Mouse (Mus musculus): ENCODE data around the gene Rnd2.
"Not testable (repeated sequence)": the region's sequence is repeated elsewhere in the genome, so short reads cannot be mapped to it uniquely, and the experiment has no call there.

Gene Rnd2

DNA sequence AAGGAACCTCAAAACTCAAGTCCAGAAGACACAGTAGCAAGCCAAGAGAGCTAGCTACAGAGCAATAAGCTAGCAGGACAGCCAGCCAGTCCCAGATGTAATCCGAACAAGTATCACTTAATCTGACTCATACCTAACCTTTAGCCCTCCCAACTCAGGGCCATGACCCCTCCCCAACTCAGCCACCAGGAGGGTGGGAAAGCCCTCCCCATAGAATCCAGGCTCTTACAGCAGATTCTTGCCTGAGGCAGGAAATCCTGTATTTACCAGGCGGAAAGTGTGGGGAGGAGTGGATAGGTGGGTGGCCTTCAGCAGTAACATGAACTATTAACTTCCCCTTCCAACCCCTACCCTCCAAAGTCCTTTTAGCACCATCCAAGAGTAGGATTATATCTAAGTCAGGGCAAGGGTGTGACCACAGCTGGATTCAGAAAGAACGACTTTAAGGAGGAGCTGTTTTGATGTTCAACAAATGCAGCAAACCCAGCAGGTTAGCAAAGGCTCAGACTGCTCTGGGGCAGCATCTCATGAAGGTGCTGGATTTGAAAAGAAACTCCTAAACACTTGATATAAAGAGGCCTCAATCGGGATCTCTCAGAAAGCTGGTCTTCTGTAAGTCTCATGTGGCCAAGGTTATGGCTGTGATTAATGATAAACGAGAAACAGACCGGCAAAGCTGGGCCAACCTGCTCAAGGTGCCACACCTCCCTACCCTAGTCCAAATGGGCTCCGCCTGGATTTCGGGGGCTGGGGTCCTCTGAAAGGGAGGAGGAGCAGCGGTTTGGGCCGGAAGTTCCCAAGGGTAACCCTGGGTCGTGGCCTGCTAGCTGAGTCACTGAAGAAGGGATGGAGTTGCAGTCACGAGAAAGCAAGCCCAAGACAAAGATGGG lies at the start of gene Rnd2:
Gene Rnd2 (plus strand): TSS at position 789 of the 890 bp plus-strand sequence.
- DNase-seq: peak; percentile 47

DNA sequence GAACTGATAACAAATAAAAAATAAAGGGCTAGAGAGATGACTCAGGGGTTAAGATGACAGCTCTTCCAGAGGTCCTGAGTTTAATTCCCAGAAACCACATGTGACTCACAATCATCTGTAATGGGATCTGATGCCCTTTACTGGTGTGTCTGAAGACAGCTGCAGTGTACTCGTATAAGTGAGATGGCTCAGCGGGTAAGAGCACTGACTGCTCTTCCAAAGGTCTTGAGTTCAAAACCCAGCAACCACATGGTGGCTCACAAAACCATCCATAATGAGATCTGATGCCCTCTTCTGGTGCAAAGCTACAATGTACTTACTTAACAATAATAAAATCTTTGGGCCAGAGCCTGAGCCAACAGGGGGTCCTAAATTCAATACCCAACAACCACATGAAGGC lies 49.5 kb upstream of the Rnd2 start:
- no peak for DNase-seq

DNA sequence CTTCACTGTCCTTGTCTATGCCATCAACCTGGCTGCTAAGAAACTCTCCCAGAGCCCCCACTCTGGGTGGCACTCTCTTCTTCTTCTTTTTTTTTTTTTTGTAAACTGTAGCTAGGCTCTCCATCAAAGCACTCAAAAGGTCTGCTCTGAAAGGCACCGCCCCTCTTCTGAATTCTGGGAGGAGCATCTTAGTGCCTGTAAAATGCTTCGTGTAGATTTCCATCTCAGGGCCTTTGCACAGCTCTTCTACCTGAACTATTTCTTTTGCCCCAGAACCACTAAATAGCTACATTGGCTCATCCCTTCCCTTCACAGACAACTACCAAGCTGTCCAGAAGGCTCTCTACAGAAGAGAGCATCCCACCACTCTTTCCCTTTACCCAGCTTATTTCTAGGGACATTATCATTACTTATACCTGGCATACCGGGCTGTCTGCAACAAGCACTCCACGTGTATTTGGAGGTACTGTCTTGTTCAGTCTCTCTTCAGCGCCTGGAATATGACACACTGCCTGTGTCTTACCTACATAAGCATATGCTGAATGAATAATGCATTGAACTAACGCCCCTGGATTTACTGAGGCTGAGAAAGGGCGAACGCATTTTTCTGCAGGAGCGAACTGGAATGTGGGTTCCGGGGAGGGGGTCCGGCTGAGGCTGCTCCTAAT lies 48.2 kb upstream of the Rnd2 start:
- no peak for DNase-seq

DNA sequence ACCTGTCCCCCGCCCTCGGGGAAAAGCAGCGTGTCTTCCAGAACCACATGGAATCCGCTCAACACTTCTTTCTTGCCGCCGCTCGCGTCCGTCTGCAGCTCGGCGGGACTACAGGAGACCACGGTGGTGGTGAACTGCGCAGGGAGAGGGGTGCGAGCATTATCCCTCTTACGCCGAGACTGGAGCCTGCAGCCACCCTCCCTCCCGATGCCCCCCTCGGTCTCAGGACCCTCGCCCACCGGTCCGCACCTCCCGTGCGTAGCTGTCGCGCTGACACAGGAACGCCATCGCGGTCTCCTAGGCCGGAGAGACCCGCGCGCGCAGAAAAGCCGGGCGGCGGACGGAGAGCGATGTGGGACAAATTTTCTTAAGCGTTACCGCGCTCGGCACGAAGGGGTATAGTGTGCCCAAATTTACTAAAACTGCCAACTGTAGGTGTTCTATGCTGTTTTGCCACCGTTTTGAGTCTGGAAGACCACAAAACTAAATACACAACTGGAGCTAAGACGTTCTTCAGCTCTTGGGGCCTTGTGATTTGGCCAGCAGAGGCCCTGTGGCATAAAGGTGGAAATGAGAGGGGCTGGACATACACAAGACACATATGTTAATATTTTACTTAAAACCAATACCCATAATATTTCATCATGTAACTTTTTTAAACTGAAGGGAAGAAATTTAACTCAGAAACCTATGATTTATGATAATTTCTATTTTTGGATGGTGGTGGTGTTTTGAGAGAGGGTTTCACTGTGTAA lies 47.5 kb upstream of the Rnd2 start, which contains the start of gene Aarsd1:
Gene Aarsd1 (minus strand): TSS at position 515 of the 755 bp plus-strand sequence.
- peak; percentile 92 for DNase-seq

DNA sequence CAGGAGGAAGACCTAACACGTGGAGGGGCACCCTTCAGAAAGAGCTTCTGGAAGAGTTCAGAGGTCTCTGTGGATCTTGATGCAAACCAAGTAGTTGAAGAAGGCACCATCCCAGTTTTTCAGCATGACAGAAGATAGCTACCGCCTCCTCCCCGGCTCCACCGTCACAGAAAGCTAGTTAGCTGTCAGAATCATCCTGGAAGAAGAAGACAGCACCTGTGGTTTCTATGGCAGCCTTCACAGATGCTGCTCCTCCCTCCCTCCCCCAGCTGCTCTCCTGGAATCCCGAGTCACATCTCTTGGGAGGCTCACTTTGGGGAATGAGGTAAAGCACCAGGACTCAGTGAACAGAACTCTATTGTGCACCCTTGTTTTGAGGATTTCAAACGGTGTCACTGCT lies 45.8 kb upstream of the Rnd2 start:
- DNase-seq: no peak

DNA sequence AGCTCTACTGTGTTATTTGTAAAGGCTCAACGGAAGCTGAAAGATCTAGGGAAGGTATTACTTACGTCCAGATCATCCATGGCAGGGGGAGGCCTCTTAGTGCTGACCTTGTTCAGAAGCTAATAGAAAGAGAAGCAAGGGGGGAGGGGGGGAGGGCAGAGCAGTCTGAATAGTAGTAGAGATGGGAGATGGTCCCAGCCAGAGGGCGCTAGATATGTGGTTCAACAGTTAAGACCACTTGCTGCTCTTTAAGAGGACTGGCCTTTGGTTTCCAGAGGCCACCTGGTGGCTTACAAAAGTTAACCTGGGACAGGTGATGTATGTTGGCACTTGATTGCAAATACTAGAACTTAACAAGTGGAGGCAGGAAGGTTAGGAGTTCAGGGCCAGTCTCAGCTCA lies 45.2 kb upstream of the Rnd2 start:
- peak; percentile 38 for DNase-seq

DNA sequence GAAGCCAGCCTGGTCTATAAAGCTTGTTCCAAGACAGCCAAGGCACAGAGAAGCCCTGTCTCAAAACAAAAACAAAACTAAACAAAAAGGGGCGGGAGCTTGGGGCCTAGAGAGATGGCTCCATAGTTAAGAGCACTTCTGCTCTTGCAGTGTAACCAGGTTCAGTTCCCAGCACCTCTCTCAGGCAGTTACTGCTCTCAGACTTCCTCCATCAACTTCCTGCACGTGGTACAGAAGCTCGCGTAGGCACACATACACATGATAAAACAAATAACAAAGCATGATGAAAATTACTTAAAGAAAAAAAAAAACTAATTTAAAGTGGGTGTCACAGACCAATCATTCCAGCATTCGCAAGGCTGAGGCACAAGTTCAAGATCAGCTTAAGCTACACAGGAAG lies 44.7 kb upstream of the Rnd2 start:
- no peak for DNase-seq

DNA sequence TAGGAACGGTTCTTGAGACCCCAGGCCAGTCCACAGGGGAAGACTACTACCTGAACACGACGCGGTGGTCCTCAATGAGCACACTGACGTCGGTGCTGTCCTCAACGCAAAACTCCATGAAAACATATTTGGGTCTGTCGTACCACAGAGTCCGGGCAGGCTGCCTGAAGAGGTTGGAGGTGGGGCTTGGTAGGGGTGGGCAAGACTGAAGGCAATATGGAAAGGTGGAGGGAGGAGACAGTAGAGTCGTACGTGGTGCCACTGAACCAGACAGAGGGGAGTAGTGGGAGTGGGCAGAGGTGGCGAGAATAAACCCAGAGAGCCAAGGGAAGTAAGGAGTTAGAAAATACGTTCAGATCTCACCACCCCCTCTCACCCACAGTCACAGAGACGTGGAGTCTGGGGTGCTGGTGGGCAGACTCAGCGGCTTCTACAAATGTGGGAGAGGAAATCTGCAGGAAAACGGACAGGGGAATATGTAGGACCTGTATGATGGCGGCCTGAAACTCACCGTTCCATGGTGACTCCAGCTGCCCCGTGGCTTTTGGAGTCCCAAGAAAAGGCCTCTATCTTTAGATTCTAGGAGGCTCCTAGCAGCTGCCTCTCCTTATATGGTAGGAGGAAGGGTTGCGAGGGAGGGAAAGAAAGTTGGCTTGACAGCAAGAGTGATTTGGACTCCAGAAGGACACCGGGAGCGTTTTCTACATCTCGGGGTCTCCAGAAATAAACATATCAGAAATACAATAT lies 40.5 kb upstream of the Rnd2 start, which contains the start of gene Gm27029:
Gene Gm27029 (minus strand): TSS at position 692 of the 747 bp plus-strand sequence.
- DNase-seq: peak; percentile 47

DNA sequence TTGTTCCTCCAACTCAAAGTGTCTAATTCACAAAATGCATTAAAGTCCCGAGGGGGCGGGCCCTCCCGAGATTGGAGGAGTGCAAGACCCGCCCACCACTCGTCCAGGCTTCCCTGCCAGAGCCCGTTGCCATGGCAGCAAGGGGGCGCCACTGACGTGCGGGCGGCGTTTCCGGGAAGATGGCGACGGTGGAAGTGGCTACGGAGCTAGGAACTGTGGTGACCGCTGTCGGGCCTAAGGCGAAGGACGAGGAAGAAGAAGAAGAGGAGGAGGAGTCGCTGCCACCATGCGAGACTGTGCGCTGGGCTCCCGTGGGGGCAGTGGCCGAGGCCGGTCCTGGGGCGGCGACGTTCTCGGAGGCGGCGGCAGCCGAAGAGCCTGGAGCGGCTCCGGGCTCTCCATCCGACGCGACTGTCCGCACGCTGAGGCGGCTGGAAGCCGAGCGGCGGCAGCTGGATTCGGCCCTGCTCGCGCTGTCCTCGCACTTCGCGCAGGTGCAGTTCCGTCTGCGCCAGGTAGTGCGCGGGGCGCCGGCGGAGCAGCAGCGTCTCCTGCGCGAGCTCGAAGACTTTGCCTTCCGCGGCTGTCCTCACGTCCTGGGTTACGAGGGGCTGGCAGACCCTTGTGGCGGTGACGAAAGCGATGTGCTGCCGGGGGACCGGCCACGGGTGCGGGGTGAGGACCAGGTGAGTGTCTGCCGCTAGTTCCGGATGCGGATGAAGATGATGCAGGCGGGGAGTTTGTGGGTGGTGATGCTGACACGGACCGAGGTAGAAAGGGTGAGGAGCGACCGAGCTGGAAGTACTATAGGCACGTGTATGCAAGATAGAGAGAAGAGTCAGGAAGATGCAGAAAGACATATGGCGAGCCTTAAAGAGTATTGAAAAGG lies 39.6 kb upstream of the Rnd2 start, which contains the start of the genes Rundc1 and Ptges3l:
Gene Rundc1 (plus strand): TSS at position 161 of the 889 bp plus-strand sequence.
Gene Ptges3l (minus strand): TSS at position 409 of the 889 bp plus-strand sequence.
- DNase-seq: peak; percentile 100

DNA sequence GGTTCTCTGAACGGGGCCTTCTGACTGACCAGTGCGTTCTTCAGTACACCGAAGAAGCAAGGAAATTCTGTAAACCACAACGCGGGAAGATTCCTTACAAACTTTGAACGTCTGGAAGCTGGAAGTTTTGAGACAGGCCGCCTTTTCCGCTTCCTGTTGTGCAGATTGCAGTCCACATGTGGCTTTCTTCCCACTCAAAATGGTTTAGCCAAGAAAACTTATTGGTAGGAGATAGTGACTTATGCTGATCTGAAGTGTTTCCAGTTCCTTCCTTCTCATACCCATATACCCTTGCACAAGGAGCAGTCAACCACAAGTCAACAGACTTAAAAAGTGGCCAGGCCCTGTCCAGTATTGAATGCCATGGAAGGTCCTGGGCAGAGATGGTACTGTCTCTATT lies 38.6 kb upstream of the Rnd2 start:
- DNase-seq: peak; percentile 10

DNA sequence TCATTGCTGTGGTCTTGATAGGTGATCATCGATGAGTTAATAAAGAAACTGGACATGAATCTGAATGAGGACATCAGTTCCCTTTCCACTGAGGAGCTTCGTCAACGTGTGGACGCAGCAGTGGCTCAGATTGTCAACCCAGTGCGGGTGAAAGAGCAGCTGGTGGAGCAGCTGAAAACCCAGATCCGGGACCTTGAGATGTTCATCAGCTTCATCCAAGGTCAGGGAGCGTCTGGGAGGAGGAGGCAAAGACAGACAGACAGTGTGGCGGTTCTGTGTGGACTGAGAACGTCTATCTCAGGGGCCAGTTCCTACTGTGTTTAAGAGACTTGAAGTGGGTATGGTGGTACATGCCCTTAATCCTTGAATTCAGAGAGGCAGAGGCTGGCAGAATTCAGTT lies 33.5 kb upstream of the Rnd2 start:
- DNase-seq: no peak

DNA sequence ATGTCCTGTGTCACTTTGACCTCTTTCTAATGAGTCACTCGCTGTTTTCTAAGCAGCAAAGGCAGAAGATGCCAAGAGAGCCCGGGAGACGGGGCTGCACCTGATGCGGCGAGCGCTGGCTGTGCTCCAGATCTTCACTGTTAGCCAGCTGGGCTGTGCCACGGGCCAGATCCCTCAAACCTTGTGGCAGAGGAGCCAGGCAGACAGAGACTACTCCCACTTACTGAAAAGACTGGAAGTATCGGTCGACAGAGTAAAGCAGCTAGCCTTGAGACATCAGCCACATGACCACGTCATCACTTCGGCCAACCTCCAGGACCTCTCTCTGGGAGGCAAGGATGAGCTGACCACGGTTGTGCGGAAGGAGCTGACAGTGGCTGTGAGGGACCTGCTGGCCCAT lies 31.4 kb upstream of the Rnd2 start:
- no peak for DNase-seq

DNA sequence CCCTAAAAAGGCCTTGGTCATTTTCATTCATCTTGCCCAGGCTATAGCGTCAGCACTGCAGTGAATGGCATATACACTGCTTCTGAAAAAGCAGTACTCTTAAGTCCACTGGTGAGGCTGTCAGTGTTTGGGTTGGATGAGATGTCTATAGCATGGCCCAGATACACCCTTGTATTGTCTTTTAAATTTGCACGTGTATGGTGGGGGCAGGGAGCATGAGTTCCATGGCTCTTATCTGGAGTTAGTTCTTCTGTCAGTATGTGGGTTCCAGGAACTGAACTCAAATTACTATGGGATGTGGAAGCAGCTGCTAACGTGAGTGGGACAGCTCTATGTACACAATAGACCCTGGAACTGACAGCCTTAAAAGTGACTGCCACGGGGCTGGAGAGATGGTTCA lies 29.0 kb upstream of the Rnd2 start:
- DNase-seq: no peak

DNA sequence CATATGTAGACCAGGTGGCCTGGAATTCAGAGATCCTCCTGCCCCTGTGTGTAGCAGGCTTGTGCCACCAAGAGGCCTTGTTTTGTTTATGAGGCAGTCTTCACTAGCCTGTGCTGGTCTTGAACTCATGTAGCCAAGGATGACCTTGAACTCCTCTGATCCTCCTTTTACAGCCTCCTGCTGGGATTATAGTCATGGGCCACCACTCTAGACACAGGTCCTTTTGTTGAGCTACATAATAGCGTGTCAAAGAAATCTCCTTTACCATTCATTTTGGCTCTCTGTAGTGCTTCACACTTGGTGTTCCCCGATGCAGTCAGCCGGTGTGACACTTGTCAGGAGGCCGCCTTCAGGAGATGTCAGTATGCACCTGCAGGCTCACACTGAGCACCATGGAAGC lies 27.9 kb upstream of the Rnd2 start:
- DNase-seq: no peak

DNA sequence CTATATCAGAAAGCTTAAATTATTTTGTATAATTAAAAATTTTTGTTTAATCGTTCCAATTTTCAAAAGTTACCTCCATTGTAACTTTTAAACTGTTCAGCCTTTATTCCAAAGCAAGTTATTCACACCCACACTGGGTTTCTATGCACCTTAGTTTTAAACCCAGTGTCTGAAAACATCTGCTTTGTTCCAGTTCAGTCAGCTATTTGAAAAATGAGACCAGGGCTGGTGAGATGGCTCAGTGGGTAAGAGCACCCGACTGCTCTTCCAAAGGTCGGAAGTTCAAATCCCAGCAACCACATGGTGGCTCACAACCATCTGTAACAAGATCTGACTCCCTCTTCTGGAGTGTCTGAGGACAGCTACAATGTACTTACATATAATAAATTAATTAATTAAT lies 26.8 kb upstream of the Rnd2 start:
- not testable (repeated sequence) for DNase-seq

DNA sequence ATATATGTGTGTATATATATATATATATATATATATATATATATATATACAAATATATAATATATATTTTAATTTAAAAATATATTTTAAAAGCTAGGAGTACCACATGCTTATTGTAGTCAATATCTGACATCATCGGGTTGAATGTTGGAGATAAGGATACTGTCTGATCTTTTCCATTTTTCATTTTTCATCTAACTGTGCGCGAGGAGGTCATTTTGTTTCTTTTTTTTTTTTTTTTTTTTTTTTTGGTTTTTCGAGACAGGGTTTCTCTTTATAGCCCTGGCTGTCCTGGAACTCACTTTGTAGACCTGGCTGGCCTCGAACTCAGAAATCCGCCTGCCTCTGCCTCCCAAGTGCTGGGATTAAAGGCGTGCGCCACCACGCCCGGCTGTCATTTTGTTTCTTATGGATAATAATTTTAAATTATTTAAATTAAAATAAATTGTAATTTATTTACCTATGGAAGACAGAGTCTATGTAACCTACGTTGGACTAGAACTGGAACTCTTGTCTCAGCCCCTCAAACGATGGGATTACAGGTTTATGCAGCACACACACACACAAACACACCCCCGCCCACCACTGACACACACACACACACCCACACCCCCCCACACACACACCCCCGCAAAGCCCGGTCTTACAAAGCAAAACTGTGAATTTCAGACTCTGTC lies 23.2 kb upstream of the Rnd2 start:
- DNase-seq: peak; percentile 15

DNA sequence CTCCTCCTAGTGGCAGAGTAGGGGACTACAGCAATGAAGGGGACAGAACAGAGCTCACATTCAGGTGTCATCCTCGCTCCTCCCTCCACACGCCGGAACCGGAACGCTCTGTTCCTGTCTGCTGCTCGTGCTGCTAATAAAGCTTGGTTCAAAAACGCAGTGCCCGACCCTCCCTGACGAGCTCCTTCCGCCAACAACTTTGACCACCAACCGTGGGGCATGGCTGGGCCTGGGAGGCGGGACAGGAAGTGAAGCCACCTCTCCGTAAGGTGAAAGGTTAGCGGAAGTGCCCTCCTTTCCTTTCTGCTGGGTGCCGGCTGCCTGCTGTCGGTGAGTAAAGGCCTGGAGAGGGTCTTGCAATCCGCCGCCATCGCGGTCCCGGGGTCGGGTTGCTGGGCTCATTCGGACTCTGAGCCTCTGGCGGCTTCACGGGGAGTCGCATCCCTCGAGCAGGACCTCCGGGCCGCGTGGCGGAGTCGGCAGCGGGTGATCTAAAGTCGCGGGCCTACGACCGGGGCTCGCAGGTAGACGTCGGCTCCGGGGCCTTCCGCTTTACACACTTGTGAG lies 22.6 kb upstream of the Rnd2 start, which contains the start of gene Rpl27:
Gene Rpl27 (plus strand): TSS at position 172 of the 567 bp plus-strand sequence.
- DNase-seq: peak; percentile 97

DNA sequence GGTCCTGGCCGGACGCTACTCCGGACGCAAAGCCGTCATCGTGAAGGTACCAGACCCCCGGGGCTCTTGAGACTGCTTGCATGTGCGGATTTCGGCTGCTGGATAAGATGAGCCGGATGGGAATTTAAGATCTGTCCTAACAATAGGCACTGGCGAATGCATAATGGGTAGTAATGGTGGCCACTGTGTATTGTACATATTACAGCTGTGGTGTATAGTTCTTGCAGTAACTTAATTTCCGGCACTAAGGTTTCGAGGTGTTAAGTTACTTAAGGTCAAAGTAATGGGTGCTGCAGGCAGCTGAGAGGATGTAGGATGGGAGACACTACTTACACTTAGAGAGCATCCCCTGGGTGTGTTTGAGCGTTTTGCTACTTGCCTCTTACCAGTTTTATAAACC lies 22.0 kb upstream of the Rnd2 start:
- DNase-seq: no peak

DNA sequence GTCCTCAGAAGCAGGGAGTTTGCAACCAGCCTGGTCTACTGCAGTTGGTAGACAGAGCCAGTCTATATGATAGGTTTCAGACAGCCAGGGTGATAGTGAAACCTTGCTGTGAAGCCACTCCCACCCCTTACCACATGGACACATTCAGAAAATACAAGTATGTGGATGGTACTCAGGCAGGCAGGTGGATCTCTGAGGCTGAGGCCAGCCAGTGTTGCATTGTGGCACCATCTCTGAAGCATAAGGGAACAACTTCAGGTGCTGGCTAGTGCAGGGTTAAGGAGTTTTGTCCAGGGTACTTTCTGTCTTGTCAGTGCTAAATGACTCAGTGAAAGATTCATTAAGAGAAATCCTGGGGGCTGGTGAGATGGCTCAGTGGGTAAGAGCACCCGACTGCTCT lies 18.5 kb upstream of the Rnd2 start:
- no peak for DNase-seq

DNA sequence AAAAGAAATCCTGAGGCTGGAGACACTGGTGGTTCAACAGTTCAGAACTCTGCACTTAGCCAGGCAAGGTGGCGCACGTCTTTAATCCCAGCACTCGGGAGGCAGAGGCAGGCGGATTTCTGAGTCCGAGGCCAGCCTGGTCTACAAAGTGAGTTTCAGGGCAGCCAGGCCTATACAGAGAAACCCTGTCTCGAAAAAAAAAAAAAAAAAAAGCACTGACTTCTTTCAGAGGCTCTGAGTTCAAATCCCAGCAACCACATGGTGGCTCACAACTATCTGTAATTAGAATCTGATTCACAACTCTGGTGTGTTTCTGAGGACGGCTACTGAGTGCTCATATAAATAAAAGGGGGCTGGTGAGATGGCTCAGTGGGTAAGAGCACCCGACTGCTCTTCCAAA lies 17.9 kb upstream of the Rnd2 start:
- DNase-seq: not testable (repeated sequence)

All from kidney, postnatal 10 days (tissue).